Mouse (Mus musculus): ENCODE data around the gene Rnf130.

Rnf130 gene

DNA sequence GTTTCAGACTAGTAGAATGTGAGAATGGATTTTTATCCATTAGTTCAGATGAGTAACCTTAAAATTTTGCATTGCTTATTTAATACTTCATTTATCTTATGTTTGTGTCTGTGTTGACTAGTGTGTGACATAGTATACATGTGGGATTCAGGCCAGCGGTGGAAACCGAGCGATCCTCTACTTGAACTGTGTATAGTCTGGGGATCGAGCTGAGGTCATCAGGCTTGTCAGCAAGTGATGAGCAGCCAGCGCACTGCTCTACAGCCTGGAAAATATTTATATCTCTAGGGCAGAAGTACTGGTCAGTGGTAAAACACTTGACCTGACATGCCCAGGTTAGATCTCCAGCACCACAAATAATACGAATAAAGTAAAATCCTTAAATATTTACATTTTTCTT lies 23.0 kb downstream of the Rnf130 start:
- CTCF ChIA-PET: no interaction called here

DNA sequence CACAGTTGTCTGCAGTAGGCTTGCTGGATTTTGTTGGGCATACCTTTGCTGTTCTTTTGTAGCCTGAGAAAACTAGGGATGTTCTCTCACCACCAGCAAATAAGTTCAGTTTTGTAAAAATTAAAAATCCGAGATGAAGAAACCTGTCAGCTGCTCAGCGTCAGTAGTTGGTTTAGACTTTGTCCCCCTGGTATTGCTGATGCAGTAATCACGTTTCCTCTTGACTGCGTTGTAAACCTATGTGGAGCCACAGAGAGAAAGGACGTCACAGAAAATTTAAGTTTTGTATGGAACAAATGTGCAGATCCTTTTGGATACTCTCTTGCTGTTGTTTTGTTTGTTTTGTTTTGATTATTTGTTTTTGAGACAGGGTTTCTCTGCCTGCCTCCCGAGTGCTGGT lies 25.2 kb downstream of the Rnf130 start:
- ChIA-PET POLR2A (no interaction called here), CTCF (interaction anchor here in 1 of 4 experiments (0.6 kb wide), 1 partner anchor 37 kb away, joined by 5 read pairs; no protein-coding TSS in a partner anchor)

More for the DNA sequence above, 23.0 kb downstream of the Rnf130 start:
- POLR2A ChIA-PET: no interaction called here

DNA sequence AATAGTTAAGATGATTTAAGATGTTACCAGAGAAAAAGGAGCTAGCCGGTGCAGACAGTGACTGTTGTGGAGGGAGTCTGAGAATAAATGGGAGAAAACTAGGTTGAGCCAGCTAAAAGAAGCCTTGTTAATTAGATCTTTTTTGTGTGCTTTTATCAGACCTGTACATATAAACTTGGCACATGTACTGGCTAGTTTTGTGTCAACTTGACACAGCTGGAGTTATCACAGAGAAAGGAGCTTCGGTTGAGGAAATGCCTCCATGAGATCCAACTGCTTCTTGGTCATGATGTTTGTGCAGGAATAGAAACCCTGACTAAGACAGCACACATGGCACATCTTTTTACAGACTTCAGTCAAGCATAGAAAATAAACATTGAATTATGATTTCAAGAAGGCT lies 32.6 kb downstream of the Rnf130 start:
- ChIA-PET CTCF (no interaction called here), POLR2A (no interaction called here)

DNA sequence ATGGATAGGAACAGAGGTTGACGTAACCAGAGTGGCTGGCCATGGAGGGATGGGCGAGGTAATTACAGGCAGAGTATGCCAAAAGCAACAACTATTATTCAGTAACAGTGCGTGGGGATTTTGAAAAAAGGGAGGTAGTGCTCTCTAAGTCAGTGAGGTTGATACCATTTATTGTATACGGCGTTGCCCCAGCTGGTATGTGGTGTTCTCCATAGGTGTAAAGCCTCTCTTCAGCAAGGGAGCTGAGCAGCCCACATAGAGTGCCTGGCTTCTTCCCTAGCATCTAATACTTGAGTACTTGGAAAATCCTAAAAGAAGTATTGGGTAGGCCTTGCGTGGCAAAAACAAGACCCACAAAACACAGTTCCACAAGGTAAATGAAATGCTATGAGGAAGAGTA lies 33.1 kb downstream of the Rnf130 start:
- CTCF ChIA-PET: no interaction called here
- POLR2A ChIA-PET: no interaction called here

DNA sequence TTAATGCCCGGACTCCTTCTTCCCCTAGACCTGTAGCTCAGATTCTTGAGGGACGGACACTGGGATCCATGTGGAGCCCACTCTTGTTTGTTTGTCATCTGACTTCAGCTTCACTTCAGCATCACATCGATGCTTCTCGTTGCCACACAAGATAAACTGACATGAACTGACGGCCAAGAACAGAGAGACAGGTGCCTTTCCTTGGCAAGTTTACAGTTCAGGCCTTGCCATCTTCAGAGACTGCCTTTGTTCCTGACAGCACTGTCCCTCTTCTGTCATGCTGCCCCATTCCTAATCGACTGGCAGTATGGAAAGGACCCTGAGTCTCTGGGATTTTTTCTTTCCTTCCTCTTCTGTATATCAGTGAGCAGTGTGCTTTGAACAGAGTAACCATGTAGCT lies 33.9 kb downstream of the Rnf130 start:
- ChIA-PET CTCF (no interaction called here), POLR2A (interaction anchor here in 1 of 4 experiments (1.0 kb wide), 1 partner anchor 17 kb away, joined by 3 read pairs; no protein-coding TSS in a partner anchor)

DNA sequence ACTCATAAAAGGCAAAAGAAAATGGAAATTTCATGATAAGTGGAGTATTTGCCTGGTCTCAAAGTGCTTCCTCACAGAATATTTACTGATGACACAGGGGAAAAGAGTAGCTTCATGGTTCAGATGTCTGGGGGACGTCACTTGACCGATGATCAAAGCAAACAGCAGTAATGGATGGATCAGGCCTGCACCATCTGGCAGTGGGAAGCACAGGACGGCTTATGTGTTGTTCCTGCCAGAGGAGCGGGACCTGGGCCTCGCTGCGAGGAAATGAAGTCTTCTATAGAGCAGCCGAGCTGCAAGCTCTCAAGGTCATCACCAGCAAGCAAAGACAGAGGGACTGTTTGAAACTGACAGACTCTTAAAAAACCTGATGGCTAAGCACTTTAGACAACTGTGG lies 37.0 kb downstream of the Rnf130 start:
- ChIA-PET POLR2A (interaction anchor here in 1 of 4 experiments (0.6 kb wide), 1 partner anchor 309 kb away, joined by 17 read pairs; no protein-coding TSS in a partner anchor), CTCF (no interaction called here)

DNA sequence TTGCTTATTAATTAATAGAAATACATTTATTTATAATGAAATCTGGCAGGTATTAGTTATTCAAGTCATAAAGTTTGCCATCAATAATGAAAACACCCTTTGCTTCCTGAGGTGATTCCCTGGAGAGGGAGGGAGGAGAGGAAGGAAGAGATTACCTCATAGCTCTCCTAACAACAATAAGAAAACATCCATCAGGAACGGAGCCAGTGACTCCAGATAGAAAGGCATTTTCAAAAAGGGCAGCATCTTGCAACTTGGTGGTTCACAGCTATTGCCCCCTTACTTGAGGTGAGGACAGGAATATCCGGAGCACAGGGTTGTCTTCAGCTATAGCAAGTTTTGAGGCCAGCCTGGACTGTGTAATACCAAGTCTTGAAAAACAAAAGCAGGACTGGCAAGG lies 40.9 kb downstream of the Rnf130 start:
- CTCF ChIA-PET: interaction anchor here in 1 of 4 experiments (0.6 kb wide), 1 partner anchor 278 kb away, joined by 3 read pairs; no protein-coding TSS in a partner anchor
- POLR2A ChIA-PET: no interaction called here

DNA sequence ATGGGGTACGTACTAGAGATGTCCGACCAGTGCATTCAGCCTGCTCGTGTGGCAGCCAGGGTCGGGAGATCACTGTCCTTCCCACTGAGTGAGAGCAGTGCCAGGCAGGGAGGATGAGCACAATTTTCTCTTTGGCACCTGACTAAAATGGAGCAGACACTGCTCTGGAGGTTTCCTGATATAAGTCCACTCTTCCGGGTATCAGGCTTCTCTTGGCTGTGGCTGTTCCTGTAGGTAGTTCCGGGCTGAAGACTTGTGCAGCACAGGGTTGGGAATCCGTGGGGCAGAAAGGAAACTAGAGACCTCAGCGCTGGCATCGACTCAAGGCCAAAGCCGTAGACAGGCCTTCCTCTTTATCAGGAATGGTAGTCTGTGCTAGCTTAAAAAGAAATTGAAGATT lies 48.7 kb downstream of the Rnf130 start:
- POLR2A ChIA-PET: interaction anchor here in 1 of 4 experiments (0.6 kb wide), 1 partner anchor 54 kb away, joined by 4 read pairs; no protein-coding TSS in a partner anchor
- CTCF ChIA-PET: no interaction called here

DNA sequence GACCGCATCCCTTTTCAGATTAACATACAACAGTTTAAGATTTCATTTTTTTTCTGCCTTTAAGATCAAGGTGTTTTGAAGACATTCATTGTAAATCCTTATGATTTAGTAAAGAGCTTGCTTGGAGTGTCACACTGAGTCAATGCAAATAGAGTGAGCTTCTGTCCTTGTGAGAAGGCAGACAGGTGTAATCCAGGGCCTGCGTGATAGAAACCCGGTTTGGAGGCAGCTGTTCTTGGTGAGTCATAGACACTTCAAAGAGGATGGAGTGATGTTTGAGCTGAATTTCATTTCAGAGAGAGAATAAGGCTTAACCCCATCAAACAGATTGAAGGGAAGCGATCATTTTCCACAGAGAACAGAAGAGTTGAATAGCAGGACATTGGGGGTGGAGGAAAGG lies 51.6 kb downstream of the Rnf130 start:
- CTCF ChIA-PET: interaction anchor here in 1 of 4 experiments (0.6 kb wide), 1 partner anchor 184 kb away, joined by 3 read pairs; no protein-coding TSS in a partner anchor
- POLR2A ChIA-PET: no interaction called here

DNA sequence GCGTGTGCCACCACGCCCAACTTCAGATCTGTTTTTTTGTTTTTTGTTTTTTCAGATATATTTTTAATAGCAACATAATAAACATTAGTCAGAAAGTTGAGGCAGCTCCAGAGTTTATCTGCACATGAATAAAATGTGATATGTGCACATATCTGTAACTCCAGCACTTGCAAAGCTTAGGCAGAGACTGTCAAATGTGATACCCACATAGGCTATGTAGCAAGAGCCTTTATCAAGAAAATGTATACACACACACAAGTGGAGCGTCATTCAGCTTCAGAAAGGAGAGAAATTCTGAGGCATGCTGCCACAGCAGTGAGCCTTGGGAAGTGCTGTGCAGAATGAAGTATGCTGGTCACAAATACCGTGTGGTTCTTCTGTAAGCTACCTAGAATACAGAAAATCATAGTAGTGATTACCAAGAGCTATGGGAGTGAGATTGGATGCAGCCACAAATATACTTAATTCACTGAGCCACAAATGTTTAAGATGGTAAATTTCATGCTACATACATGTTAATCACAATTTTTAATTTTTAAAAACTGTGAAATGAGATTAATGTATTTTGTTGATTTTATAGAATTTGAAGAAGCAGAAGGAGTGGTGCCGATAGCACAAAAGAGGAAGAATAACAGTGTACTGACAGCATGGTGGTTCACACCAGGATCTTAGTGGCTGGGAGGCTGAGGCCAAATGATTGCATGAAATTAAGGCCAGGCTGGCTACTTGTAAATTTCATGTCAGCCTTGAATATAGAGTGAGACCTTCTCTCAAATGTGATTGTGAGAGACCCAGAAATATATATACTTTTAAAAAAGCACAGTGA lies 56.4 kb downstream of the Rnf130 start:
- CTCF ChIA-PET: interaction anchor here in 2 of 4 experiments (1.0 to 1.2 kb wide), 2 partner anchors 33 to 95 kb away, joined by 3 to 4 read pairs; no protein-coding TSS in a partner anchor
- POLR2A ChIA-PET: no interaction called here

DNA sequence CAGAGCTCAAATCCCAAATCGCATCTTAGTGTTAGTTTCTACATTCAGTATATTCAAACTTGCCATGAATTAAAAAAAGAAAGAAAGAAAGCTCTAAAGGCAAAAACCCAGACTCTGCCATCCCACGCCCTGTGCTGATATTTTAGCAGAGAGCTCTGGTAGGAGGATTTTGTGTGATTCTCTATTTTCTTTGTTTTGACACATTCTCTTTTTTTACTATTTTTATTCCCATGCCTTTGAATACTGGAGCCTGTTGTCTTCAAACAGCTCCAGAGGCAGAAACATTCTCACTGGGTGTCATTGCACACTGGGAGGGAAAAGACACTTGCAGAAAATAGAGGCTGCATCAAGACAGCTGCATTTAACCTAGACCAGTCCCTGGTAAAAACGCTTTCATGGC lies 61.1 kb downstream of the Rnf130 start:
- CTCF ChIA-PET: interaction anchor here in 1 of 4 experiments (0.6 kb wide), 1 partner anchor 130 kb away, joined by 3 read pairs; no protein-coding TSS in a partner anchor
- POLR2A ChIA-PET: interaction anchor here in 2 of 4 experiments (0.5 to 0.8 kb wide), 3 partner anchors 55 to 165 kb away, joined by 3 to 4 read pairs (median 4); partner anchors contain the start of genes Mgat4b (in 1 of the 2) and Sqstm1 (in 1 of the 2)

DNA sequence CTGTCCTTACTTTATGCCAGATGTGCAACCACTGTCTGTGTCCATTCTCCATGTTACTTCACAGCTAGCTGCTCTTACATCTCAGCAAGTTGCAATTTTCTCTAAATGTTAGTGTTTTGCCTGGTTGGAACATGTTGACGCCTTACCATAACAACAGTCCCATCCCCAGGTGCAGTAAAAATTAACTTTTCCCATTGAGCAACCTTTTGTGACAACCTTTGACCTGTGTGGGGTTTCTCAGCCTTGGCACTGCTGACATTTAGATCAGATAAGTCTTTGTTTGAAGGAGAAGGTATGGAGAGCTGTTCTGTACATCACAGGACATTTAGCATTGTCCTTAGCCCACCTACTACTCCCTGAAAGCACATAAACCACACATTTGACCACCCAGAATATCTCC lies 64.7 kb downstream of the Rnf130 start:
- ChIA-PET POLR2A (interaction anchor here (0.6 to 1.6 kb wide), 8 partner anchors 18 to 256 kb away, joined by 3 to 5 read pairs (median 3); partner anchors contain the start of genes Mgat4b (in 1 of the 4) and Sqstm1 (in 1 of the 4)), CTCF (interaction anchor here in 1 of 4 experiments (1.4 to 1.5 kb wide), 2 partner anchors 25 to 103 kb away, joined by 4 to 5 read pairs; no protein-coding TSS in a partner anchor)

DNA sequence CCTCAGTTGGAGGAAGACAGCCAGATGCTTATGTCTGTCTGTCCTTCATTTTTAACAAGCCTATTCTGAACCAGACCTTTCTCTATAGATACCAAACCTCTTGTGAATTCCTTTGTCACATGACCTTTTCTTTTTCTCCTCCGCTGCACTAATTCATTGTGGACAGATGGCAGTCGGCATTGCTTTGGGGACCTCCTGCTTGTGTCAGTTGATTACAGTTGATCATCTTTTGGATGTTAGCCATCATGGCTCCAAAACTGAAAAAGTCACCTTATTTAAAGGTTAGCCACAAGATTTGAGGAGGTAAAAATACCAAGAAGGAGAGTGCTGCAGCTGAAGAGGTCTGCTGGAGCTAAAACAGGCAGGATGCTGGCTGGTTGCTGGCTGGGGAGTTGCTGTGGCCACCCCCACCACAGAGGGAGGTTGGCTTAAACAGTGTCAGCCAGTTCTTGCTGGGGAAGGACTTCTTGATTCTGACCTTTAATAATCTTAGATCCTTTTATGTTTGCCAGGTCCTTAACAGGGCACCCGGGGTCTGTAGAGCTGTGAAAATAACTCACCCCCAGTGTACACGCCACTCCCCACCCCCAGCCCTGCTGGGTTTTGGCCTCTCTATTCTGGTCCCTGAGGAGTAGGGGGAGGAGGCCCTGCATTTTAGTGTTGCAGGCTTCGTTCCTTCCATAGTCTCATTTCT lies 66.0 kb downstream of the Rnf130 start:
- CTCF ChIA-PET: interaction anchor here in 3 of 4 experiments (0.7 to 1.4 kb wide), 4 partner anchors 23 to 280 kb away, joined by 3 to 6 read pairs (median 4); no protein-coding TSS in a partner anchor
- POLR2A ChIA-PET: interaction anchor here in 2 of 4 experiments (0.8 to 1.6 kb wide), 7 partner anchors 16 to 286 kb away, joined by 3 read pairs; partner anchors contain the start of genes Mgat4b (in 1 of the 2) and Sqstm1 (in 1 of the 2)

DNA sequence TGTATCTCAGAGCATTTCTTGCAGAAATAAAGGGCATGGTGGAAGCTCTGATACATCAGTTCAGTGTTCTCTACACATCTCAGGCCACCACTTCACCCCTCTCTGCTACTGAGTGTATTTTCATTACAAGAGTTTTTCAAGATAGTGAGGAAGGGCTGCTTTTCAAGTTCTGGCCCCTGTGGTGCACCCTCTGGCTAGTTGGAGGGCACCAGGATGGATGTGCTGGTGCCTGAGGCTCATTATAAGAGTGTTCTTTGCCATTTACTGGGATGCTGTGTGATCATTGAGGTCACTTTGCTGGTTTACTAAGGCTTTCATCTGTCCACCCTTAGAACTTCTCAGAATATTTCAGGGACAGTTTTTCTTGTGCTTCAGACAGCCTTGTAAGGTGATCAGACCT lies 66.5 kb downstream of the Rnf130 start:
- CTCF ChIA-PET: interaction anchor here in 1 of 4 experiments (0.7 kb wide), 1 partner anchor 23 kb away, joined by 3 read pairs; no protein-coding TSS in a partner anchor
- POLR2A ChIA-PET: interaction anchor here in 3 of 4 experiments (0.6 to 1.5 kb wide), 6 partner anchors 16 to 286 kb away, joined by 3 to 4 read pairs (median 3); partner anchors contain the start of genes Mgat4b (in 1 of the 3) and Sqstm1 (in 1 of the 3)

DNA sequence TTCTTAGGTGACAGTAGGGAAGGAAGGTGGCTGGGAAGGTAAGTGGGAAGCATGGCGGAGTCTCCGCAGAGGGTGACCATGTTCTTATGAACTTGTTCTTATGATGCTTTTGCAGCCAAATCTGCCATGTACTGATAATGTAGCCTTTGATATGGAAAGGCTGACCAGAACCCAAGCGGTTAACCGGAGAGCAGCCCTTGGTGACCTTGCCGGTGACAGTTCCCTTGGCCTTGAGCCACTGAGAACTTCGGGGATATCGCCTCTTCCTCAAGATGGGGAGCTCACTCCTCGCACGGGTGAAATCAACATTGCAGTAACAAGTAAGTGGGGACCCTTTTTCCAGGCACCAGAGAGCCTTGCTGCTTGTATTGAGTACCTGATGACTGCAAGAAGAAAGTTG lies 70.5 kb downstream of the Rnf130 start:
- ChIA-PET POLR2A (interaction anchor here in 1 of 4 experiments (0.7 to 1.5 kb wide), 2 partner anchors 18 to 35 kb away, joined by 3 to 4 read pairs; partner anchors contain the start of gene Tbc1d9b), CTCF (interaction anchor here in 2 of 4 experiments (1.0 to 1.2 kb wide), 2 partner anchors 13 to 17 kb away, joined by 3 to 6 read pairs; no protein-coding TSS in a partner anchor)

DNA sequence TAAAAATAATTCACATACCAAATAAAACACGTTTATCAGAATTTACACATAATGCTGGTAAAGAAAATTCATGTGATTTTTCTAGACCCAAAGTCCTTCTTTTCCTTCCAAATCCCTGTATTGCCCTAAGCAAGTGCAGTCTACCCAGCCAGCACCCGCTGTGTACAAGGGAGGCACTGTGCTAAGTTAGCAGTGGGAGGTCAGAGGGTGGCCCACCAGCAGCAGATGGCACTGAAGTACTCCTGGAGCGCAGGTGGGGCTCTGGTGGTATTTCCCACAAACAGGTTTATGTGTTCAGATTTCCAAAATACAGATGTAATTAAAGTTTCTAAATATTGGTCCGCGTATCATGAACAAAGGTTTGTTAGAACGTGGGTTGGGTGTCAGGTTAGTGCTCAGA lies 71.9 kb downstream of the Rnf130 start:
- POLR2A ChIA-PET: no interaction called here
- CTCF ChIA-PET: no interaction called here

DNA sequence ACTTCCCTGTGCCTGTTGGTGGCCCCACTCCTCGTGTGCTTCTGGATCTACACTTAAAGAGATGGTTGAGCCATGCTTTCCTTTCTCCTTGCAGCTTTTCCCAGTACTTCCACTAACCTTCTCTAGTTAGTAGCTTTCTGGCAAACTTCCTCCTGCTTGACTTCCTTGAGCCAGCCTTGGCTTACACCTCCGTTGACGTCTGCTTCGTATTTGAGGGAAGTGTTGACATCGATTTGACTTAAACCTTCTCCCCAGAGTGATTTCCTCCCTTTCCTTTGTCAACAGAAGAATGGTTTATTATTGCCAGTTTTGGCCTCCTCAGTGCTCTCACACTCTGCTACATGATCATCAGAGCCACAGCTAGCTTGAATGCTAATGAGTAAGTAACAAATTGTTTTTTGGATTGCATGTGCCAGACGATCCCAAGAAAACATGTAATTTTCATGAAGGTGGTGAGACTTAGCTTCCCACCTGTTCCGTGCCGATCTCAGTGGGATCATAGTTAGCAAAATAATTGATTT lies 73.9 kb downstream of the Rnf130 start:
- ChIA-PET CTCF (interaction anchor here in 2 of 4 experiments (0.5 kb wide), 2 partner anchors 10 to 353 kb away, joined by 5 to 6 read pairs; no protein-coding TSS in a partner anchor), POLR2A (interaction anchor here in 3 of 4 experiments (0.6 to 1.3 kb wide), 3 partner anchors 9 to 11 kb away, joined by 3 to 5 read pairs (median 3); no protein-coding TSS in a partner anchor)

DNA sequence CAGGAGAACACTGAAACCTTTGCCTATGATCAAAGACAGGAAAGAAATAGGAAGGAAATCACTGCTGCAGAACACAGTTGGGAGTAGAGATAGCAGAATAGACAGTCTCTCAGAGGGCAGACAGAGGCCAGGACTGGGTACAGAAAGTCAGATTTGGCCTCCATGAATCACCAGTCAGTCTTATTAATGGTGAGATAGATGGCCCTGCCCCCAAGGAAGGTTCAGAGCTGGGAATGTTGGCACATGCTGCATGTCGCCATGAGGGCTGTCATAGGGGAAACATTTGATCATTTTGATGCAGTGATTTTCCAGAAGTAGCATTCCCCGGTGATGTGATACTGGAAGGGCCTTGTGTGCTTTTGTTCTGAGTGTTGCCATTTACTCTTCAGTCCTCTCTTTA lies 74.5 kb downstream of the Rnf130 start:
- CTCF ChIA-PET: interaction anchor here in 1 of 4 experiments (0.5 kb wide), 1 partner anchor 353 kb away, joined by 5 read pairs; no protein-coding TSS in a partner anchor
- POLR2A ChIA-PET: interaction anchor here in 2 of 4 experiments (0.7 to 1.3 kb wide), 2 partner anchors 9 to 10 kb away, joined by 3 to 5 read pairs; no protein-coding TSS in a partner anchor
